Mouse (Mus musculus): Measurements from ENCODE around the gene Gm29776. TPM values are rescaled to one million over a fixed set of nuclear protein-coding genes. Genes with fewer than 3 reads are reported as not detected.

Gene Gm29776
- total RNA-seq, 4 experiments from 2014 or later: not detected

- DNase-seq (ENCODE audit: low spot score in 2 of 2): peak; percentile 59 to 72
These were observed 47.8 kb downstream of the Gm29776 start for GRCm38 (mm10) chr14:54650621-54651454.

GRCm38 (mm10) chr14:54647900-54648299 is 50.7 kb downstream of the Gm29776 start:
- no peak for DNase-seq (ENCODE audit: low spot score in 2 of 2)

DNA sequence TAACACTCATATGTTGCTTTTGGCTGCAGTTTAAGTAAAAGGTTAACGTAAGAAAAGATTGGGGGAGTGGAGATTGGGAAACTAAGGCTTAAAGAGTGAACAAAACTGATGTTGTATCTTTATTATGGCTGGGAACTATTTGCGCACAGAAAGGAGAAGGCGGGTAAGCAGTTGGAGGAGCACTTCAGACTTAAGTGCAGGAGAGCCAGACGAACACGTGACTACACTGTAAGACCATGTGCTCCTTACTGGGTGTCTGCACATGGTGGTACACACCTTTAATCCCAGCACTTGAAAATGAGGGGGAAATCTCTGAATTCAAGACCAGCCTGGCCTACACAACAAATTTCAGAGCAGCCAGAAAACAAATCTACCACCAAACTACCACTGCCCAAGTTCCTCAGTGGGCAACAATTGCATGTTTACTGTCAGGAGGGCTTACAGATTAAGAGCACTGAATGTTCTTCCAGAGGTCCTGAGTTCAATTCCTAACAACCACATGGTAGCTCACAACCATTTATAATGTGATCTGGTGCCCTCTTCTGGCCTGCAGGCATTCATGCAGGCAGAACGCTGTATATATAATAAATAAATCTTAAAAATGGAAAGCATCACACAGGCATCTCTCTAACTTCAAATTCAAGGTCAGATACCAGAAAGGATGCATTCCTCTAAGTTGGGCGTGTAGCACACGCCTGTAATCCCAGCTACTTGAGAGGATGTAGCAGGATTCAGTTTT is 51.6 kb downstream of the Gm29776 start:
- DNase-seq (ENCODE audit: low spot score in 2 of 2): no peak

- no peak for DNase-seq (ENCODE audit: low spot score in 2 of 2)
These were observed 52.2 kb downstream of the Gm29776 start for GRCm38 (mm10) chr14:54646455-54646854.

DNA sequence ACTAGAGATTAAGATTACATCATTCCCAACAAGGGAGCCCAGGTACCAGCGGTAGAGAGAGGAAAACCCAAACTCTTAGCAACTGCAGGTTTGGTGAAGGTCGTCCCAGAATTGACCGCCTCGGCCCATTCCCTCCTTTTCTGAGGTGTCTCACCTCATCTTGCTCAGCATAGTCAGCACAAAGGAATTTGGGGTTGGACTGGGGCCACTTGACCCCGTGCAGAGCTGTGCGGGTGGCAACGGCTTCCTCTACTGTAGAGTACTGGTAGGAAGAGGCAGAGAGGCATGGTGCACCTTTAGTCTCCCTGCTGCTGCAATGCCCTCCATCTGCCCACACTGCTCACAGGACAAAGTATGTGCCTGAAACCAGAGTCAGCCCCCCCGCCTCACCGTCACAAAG is 54.3 kb downstream of the Gm29776 start:
- no peak for DNase-seq (ENCODE audit: low spot score in 2 of 2)

- DNase-seq (ENCODE audit: low spot score in 2 of 2): no peak
These were observed 55.6 kb downstream of the Gm29776 start for GRCm38 (mm10) chr14:54643011-54643410.

Small RNAs within 50 kb of the gene (microRNA-seq; reads per million reads assigned to microRNA genes)
- not detected for gene Mir6948

Other genes starting within 250 kb of the Gm29776 start
- 10 to 100 TPM; 23.5 to 34.0 (median 29.5) TPM for gene Lrp10, start 234.7 kb downstream of the Gm29776 start, total RNA-seq (2022)
- not detected for gene Rem2, start 222.7 kb downstream of the Gm29776 start, total RNA-seq (2022)
- gene Prmt5, start 181.3 kb downstream of the Gm29776 start, total RNA-seq (2022): 10 to 100 TPM; 31.0 to 35.9 (median 32.5) TPM
- 1 to 10 TPM; 1.6 to 3.5 (median 3.1) TPM for gene Haus4, start 144.2 kb downstream of the Gm29776 start, total RNA-seq (2022)
- gene Ajuba, start 121.3 kb downstream of the Gm29776 start, total RNA-seq (2022): 1 to 10 TPM in 2 of 4 experiments, under 1 TPM in 2; 0.87 to 1.8 (median 1.3) TPM
- 1 to 10 TPM; 2.0 to 2.8 (median 2.6) TPM for gene 4931414P19Rik, start 92.8 kb downstream of the Gm29776 start, total RNA-seq (2022)
- gene Psmb5, start 80.8 kb downstream of the Gm29776 start, total RNA-seq (2022): 100 to 1,000 TPM; 183 to 192 (median 187) TPM
- gene Psmb11, start 77.4 kb downstream of the Gm29776 start, total RNA-seq (2022): not detected
- not detected for gene Gm17606, start 57.9 kb downstream of the Gm29776 start, total RNA-seq (2022)
- gene Cdh24, start 57.5 kb downstream of the Gm29776 start, total RNA-seq (2022): under 1 TPM in 2 of 4 experiments, not detected in 2; 0.08 to 0.12 TPM
- 1 to 10 TPM; 7.1 to 9.4 (median 8.0) TPM for gene 1700123O20Rik, start 12.6 kb downstream of the Gm29776 start, total RNA-seq (2022)
- 10 to 100 TPM; 46.2 to 72.1 (median 55.9) TPM for gene Acin1, start 11.9 kb downstream of the Gm29776 start, total RNA-seq (2022)
- gene Cebpe, start 13.3 kb upstream of the Gm29776 start, total RNA-seq (2022): not detected
- 10 to 100 TPM; 11.3 to 17.4 (median 12.2) TPM for gene Slc7a8, start 83.1 kb upstream of the Gm29776 start, total RNA-seq (2022)
- 1 to 10 TPM; 2.2 to 3.2 (median 2.5) TPM for gene Rnf212b, start 115.3 kb upstream of the Gm29776 start, total RNA-seq (2022)
- 1 to 10 TPM; 3.3 to 7.6 (median 5.2) TPM for gene Homez, start 172.1 kb upstream of the Gm29776 start, total RNA-seq (2022)
- 1 to 10 TPM; 3.6 to 5.3 (median 4.0) TPM for gene Ppp1r3e, start 178.7 kb upstream of the Gm29776 start, total RNA-seq (2022)
- 10 to 100 TPM; 23.8 to 31.4 (median 26.8) TPM for gene Bcl2l2, start 184.5 kb upstream of the Gm29776 start, total RNA-seq (2022)
- 1 to 10 TPM in 3 of 4 experiments, under 1 TPM in 1; 0.83 to 7.4 (median 3.1) TPM for gene Gm20521, start 184.6 kb upstream of the Gm29776 start, total RNA-seq (2022)
- gene Pabpn1, start 193.7 kb upstream of the Gm29776 start, total RNA-seq (2022): 10 to 100 TPM; 44.2 to 55.9 (median 50.0) TPM
- gene Slc22a17, start 214.3 kb upstream of the Gm29776 start, total RNA-seq (2022): 1 to 10 TPM in 3 of 4 experiments, under 1 TPM in 1; 0.68 to 1.4 (median 1.2) TPM
- gene Efs, start 227.3 kb upstream of the Gm29776 start, total RNA-seq (2022): 1 to 10 TPM in 1 of 4 experiments, under 1 TPM in 3; 0.48 to 1.1 (median 0.86) TPM
- not detected for gene Il25, start 233.9 kb upstream of the Gm29776 start, total RNA-seq (2022)
- not detected for gene Cmtm5, start 237.4 kb upstream of the Gm29776 start, total RNA-seq (2022)